Mouse (Mus musculus) heart, adult 9 months (tissue): ENCODE data around the gene Rad1.
"Not testable (repeated sequence)": the region's sequence is repeated elsewhere in the genome, so short reads cannot be mapped to it uniquely, and the experiment has no call there.

Experiments used
- DNase-seq, 2 experiments: peaks; one replicate each; pipeline ENCODE4 v3.0.0; 2022; ENCODE audit warnings: low spot score in 2 of 2

Rad1 gene

DNA sequence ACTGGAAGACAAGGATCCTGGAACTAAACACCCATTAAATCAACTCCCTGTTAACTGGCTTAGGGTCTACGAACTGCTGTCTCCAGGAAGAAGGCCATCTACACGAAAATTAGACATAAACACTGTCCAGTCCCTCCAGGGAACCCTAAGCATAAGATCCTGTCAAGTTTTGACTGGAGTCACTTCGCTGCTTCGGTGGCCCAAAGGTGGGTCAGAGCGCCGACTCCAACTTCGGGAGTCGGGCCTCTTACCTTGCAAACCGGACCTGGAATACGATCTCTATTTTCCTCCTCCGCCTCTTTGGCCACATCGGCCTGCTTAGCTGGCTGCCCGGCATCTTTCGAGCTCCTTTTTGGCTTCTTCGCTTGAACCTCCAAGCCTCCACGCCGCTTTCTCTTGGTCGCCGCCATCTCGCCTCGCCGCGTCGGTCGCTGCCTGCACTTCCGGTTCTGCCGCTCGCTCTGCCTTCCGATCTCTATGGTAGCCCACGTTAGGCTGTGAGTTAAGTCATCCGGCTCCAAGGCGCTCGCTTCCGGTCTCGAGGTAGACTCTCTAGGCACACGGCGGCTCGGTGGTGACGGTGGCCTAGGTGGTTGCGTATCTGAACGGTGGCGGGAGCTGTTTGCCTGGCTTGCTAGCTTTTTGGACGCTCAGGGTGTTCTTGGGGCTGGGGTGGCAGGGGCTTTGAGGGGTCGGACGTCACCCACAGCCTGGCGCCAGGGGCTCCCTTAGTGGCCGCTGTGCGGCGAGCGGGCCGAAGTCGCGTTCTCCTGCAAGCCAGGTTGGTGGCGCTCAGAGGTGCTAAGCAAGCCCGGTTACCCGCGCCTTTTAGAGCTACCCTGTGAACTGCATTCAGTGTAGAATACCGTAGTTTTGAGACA lies at the start of gene Rad1, which contains the start of gene Brix1:
Gene Rad1, plus strand, starts transcription at position 535 of the 881 bp plus-strand sequence.
Gene Brix1, minus strand, starts transcription at position 464 of the 881 bp plus-strand sequence.
- peak; percentile 93 to 94 for DNase-seq

DNA sequence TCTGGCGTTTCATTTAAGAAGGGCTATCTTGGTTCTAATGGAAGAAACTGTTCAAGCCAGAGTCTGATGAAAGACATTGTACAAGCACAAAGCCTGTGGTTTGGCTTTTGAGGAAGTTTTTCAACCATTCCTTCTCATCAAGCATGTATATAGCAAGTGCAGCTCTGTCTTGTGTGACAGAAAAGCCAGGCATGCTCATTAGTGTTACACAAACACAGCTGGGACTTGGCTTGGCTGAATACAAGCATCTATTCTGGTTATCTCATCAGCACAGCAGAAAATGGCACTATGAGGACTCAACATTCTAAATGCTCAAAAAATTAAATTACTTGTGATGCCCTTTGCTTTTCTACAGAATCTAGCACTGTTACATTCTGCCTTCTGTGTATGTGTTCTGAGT lies 48.9 kb upstream of the Rad1 start:
- DNase-seq, result no peak

DNA sequence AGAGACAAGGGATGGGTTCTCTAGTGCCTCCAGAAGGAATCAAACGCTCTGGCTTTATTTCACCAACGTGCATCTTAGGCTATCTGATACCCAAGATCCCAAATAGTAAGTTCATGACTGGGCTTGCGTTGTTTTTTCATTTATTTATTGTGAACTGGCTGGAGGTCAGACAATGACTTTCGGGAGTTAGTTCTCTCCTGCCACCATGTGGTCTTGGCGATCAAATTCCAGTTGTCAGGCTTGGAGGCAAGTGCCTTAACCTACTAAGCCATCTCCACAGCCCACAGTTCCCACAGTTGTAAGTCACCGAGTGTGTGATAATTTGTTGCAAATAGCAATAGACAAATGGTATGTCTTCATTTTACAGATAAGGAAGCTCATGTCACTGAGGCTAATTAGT lies 45.9 kb upstream of the Rad1 start:
- DNase-seq, result no peak

DNA sequence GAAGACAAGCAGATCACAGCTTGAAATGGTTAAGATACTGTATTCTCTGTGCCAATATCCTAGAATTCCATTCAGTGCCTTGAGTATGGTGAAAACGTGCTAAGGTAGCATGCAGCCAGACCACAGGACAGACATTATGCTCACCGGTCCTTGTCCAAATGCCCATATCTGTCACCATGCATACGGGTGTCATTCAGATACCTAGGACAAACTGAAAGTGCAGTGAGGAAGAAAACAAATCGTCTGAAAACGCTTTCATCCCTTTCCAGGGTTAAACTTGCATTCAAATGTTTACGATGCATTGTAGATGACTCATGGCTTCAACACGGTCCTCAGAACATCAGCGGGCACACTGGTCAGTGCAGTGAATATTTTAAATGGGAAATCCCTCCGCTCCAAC lies 44.3 kb upstream of the Rad1 start:
- DNase-seq, result no peak

DNA sequence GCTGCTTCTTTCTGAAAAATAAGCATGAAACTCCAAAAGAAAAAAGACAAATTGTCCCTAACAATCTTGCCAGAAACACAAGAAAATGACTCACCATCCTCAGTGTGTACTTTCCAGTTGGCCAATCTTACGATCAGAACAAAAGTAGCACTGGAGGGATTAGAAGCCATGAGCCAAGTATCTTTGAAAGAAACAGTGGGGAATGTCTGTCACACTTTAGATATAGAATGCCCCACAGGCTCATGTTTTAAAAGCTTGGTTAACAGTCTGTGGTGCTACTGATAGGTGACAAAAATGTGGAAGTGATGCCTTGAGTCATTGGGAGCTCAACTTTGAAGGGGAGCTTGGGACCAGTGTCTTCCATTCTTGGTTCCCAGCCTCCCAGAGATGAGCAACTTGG lies 43.5 kb upstream of the Rad1 start:
- peak in 1 of 2 experiments; percentile 10 for DNase-seq

DNA sequence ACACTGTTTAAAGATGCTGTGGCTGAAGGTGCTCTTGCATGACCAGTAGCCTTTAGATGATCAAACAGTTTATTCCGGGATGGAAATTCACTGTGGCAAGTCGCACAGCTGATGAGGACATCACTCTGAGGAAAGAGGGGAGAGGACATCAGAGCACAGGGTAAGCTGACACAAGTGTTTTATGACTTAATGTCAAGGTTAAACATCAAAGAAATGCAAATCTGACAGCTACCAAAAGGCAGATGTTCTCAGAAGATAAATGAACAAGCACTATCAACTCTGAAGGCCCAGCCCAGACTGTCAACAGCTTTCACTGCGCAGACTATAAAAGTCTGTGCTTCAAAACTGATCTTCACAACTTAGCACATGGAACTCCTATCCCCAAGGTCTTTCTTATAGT lies 38.7 kb upstream of the Rad1 start:
- no peak for DNase-seq

DNA sequence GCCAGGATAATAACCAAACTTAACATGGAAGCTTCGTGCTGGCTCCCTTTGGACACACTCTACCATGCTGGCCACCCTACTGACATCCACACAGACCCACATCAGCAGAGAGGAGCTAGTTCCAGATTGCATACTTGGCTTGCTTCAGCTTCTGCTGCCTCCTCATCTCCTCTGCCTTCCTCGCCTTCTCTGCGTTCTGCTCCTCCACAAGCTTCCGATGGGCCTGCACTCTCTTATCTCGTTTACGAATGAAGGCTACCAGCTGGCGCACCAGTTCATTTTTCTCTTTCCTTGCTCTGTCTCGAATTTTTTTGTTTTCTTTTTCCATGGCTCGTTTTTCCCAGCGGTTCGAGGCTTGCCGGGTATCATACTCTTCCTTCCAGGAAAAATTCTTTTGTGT lies 24.8 kb upstream of the Rad1 start:
- DNase-seq, result no peak

DNA sequence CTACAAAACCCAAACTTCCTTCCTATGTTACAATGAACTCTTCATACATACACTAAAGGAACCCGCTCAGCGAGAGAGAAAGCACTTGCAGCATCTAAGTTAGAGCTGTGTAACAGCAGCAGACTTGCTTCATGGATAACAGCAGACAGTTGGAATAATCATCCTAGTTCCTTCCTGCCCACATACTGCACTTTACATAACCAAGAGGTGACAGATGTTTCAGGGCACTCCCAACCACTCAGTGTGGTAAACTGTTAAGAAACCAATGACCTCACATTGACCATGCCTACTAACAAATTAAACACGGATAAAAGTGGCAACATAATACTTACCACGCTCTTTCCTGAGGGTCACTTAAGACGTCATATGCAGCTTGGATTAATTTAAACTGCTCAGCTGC lies 22.3 kb upstream of the Rad1 start:
- no peak for DNase-seq

DNA sequence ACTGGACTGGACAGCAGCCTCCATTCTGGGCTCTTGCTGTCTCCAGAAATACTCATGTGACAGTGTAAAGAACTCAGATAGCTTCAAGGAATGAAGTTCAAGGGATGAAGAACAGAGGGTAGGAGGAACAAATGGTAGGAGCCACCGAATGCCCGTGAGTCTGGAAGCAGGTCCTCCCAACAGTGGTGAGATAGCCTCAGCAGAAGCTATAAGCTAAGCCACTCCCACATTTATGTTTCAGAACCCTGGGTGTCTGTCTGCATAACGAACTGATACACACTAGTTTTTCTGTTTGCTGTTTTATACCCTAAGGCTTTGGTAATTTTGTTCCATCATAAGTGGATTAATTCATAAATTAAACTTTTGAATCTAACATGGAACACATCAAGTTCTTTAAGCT lies 21.1 kb upstream of the Rad1 start:
- no peak for DNase-seq

DNA sequence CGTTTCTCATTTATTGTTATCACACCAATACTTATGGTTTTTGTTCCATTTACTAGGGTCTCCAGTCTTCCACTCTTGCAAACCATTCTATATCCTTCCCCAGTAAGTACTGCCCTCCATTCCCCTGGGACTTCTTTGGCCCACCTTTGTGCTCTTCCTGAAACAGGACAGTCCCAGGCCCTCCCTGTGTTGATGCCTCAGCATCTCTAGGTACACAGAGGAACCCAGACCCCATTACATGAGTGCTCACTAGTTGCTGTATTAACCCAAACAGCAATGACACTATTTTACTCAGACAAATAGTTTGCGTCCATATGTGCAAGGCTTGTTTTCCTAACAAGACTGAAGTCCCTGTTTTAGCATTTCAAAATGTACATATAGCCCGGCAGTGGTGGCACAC lies 17.1 kb upstream of the Rad1 start:
- DNase-seq, result no peak

DNA sequence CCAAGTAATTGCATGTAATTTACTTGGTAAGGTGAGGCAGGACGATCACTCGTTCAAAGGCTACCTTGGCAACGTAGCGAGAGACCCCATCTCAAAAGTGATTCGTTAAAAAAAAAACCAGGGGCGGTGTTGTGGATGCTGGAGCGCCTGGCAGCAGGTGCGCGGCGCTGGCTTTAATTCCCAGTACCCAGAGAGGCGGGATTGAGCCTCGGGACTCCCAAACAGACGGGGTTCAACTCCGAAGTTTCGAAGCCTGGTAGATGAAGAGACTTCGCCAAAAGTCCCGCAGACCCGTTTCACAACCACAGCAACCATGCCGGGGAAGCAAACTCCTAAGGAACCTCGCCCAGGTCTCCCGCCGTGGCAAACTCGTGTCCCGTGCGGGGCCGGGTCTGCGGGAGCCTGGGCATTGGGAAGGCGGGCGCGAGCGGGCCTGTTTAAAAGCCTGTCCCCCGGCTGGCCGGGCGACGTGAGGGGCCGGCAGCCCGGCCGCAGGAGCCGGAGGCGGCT lies 16.1 kb upstream of the Rad1 start:
- DNase-seq, result peak in 1 of 2 experiments; percentile 7

DNA sequence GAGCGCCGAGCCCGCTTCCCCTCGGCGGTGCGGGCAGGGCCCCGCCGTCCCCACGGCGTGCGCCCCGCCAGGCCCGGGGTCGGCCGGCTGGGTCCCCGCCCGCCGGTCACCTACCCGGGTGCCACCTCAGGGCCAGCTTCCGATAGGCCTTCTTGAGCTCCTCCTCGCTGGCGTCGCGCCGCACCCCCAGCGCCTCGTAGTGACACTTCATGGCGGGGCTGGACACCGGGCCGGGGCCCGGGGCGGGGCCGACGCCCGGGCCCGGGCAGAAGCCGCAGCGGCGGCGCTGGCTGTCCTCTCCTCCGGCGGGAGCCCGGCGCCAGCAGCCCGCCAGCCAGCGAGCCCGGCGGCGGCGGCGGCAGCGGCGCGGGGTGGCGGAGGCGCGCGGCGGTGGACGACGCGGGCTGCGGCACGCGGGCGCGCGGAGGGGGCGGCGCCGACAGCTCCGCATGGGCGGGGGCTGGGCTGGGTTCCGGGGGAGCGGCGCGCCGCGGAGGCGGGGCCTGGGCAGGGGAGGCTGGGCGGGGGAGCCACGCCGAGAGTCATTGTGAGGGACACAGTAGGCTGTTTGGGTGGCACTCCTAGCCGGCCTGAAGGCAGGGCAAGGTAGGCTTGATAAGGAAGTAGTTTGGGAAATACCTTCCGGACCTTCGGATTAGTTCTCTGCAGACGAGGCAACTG lies 15.5 kb upstream of the Rad1 start, which contains the start of gene Dnajc21:
Gene Dnajc21, minus strand, starts transcription at position 366 of the 681 bp plus-strand sequence.
- peak; percentile 89 to 91 for DNase-seq

DNA sequence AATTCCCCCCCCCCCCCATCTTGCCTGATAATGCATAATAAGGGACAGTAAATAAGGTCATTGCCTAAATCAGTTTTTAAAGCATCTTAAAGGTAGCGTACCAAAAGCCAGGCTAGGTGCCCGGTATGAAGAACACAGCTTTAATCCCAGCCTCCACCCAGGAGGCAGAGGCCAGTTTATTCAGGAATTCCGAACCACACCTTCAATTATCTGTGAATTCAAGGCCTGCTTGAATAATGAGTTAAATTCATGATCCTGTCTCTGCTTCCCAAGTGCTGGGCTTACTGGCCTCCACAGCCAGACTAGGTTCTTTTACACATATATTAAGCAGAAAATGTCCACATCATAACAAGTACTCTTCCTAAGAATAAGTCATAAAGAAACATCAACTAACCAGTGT lies 14.9 kb upstream of the Rad1 start:
- DNase-seq, result no peak

DNA sequence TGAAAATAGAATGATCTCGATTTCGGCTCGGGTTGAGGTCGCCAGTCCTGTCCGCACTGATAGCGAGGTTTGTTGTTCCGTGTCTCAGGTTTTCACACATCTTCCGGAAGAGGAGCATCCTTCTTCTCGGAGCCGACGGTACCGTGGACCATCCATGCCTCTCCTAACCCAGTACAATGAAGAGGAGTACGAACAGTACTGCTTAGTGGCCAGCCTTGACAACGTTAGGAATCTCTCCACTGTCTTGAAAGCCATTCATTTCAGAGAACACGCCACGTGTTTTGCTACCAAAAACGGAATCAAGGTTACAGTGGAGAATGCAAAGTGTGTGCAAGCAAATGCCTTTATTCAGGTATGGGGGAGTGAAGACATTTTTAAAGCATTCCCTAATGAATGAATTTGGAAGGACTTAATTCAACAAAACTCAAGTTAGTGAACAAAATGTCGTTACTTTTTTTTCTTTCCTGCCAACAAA lies 584 bp downstream of the Rad1 start:
- DNase-seq, result no peak

DNA sequence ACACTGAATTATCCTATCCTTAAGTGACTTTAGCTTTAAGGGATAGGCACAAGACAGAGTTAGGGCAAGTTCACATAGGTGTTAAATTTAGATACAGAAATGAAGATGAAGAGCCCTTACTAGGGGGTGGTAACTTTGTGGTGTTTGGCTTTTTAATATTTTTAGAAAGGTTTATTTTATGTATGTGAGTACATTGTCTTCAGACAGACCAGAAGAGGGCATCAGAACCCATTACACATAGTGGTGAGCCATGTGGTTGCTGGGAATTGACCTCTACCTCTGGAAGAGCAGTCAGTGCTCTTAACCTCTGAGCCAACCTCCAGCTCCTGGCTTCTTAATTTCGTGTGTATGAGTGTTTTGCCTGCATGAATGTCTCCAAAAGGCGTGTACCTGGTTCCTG lies 1.4 kb downstream of the Rad1 start:
- no peak for DNase-seq

DNA sequence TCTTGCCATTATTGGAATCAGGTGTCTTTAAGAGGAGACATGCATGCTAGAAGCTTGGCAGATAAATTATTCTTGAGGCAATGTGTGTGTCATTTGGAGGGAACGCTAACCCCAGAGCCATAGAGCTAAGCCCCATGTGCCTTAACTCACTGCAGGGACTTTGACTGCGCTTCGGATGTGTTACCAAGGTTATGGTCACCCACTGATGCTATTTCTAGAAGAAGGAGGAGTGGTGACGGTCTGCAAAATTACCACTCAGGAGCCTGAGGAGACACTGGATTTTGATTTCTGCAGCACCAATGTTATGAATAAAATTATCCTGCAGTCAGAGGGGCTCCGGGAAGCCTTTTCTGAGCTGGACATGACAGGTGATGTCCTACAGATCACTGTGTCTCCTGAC lies 4.3 kb downstream of the Rad1 start:
- DNase-seq, result no peak

DNA sequence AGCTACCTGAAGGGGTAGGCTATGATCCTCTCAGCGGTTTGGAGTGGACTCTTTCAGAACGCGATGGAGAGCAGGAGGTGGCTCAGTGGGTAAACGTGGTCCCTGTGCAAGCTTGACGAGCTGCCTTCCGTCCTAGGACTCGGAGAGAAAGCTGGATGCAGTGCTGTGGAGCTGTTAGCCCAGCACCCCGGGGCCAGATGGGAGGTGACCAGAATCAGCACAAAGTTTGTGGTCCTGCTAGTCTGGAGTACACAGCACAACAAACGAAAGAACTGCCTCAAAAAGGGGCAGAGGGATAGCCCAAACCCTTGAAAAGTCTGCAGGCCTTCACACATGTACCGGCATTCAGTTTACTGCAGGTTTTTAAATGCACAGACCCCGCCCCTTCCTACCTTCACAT lies 10.1 kb downstream of the Rad1 start:
- DNase-seq, result no peak

DNA sequence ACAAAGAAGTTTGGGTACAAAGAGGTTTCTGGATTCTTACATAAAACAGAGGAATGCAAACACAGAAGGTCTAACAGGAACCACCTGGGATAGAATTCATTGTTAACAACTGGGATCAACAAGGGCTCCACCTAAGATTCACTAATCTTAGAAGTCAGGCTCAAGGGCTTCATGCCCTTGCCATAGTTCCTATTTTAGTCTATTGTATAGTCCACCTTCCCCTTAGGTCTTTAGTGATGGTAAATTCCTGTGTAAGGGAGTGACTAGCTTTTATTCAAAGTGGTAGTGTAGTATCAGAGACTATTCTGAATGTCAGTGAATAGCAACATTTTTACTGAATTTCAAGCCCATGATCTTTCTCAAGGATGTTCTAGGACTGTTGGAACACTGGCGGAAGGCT lies 10.9 kb downstream of the Rad1 start:
- DNase-seq, result not testable (repeated sequence)

DNA sequence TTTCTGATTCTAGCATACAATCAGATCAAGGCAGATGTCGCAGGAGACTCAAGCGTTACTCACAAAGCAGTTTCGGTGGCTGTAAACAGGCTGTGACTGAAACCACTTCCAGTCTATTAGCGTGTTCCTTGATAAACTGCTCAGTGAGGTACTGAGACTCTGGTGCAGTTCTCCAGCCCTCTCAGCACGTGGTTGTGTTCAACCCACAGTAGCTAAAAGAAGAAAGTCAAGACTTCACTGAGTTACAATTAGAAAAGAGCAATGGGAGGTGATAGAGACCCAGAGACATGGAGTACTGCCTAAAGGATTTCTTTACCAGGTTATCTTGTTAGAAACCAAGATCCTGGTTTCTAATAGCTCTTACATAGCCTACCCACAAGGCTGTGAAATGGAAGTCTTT lies 13.8 kb downstream of the Rad1 start:
- no peak for DNase-seq

DNA sequence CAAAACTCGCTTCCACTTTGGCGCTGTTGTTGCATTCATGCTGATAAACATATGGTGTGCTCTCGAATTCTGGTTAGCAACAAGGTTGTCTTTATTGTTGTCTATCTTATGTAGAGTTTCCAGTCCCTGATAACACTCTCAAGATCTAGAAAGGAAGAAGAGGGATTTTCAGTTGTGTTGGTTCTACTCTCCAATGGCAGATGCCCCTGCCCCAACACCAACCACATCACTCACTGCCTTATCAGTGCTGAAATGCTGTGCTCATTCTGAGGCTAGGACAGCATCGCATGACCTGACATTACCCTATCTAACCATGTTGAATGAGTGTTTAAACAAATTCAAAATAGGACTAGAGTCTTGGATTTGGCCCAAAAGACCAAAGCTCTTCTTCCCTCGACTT lies 14.2 kb downstream of the Rad1 start:
- no peak for DNase-seq

DNA sequence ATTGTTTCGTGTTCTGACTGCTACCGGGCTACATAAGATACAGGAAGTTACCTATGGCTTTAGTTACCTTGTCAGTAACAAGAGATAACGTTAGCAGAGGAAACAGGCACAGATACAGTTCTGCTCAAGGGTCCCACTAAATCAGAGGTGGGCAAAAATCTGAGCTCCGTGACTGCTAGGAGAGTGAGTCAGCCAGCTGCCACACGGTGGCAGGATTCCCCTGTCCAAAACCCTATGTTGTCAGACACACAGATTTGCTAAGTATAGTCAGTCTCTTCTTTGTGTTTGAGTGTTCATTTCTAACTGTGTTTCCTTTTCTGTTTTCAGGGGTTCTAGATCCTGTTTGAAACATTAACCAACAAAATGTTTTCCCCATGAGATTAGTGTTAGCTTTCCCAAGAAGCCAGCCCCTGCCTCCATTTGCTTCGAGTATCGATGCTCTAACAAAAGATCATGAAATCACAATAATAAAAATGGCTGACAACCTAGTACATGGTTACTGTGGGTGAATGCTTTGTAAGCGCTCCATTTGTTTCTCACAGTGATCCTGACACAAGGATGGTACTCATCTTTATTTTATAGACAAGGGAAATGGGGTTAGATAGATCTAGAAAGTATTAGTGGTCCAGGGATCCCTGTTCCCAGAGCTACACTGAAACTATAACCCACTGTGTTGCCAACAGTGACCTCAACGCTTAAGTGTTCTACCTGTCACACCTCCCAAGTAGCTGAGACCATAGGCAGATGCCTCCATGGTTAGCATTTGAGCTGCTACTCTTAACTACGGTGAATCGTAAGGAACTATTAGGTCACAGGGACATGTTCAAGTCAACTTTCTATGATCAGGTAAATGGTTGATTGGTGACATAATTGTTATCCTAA lies 15.3 kb downstream of the Rad1 start:
- no peak for DNase-seq

DNA sequence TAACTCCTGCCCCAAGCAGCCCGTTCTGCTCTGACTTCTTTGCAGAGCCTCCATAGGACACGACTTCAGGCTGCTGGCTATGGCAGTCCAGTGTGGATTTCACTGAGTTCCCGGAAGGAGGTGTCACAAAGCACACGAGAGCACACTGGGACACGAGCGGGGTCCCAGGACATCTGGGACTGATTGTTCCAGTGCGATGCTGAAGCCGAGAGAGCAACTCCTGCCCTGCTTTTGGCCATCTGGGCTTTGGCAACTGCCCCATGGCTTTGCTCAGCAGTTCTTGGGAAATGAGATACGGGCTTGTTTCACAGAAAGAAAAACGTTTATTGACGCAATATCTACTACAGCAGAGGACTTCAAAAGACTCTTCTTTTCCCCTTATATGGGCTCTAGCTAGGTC lies 20.3 kb downstream of the Rad1 start:
- DNase-seq, result peak; percentile 27 to 39
